Mouse (Mus musculus): Measurements from ENCODE around the gene Neu2.

Gene Neu2

DNA sequence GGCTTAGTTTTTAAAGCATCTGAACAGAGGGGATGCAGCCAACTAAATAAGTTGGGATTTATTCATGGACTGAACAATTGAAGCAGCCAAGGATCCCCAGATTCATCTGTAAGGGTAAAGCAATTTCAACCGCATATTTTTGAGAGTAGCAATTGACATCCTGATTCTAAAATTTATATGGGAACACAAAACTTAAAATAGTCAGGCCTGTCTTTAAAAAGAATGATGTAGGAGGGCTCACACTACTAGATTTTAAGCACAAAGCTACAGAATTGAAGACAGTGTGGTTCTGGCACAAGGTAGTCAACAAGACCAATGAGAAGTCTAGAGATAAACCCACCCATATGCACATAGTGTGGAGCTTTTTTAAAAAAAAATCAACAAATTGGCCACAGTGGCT lies 27.3 kb downstream of the Neu2 start:
- DNase-seq (ENCODE audit: low spot score in 2 of 2), result no peak

DNA sequence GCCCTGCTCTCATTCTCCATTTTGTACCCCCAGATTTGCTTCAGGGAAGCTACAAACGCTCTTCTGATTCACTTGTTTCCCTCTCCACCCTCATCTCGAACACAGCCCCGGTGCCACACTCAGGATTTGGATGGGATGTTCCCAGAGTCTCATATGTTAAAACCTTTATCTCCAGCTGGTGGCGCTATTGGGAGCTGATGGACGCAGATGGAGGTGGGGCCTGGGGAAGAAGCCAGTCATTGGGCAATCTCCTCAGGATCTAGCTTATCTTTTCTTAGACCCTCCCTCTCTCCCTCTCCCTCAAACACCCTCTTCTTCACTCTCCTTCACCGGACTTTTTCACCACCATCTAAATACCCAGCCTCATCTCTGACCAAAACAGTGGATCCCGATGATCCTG lies 31.9 kb downstream of the Neu2 start:
- no peak for DNase-seq (ENCODE audit: low spot score in 2 of 2)

- DNase-seq (ENCODE audit: low spot score in 2 of 2), result no peak
Observed at GRCm38 (mm10) chr1:87551008-87551407, 41.3 kb downstream of the Neu2 start.

- no peak for DNase-seq (ENCODE audit: low spot score in 2 of 2)
Observed at GRCm38 (mm10) chr1:87553586-87553985, 43.9 kb downstream of the Neu2 start.

DNA sequence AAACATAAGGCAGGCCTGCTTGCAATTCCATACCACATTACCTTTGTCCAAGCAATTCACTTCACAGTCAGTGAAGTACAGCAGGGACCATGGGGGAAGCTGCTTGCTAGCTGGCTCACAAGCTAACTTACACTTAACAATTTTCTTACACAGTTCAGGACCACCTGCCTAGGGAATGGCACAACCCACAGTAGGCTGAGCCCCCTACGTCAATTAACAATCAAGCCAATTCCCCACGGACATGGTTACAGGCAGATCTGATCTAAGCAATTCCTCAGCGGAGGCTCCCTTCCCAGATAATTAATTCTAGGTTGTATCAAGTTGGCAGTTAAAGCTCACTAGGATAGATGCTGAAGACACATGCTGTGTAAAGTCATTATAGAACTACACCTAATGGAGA lies 53.3 kb downstream of the Neu2 start:
- DNase-seq (ENCODE audit: low spot score in 2 of 2), result no peak

DNA sequence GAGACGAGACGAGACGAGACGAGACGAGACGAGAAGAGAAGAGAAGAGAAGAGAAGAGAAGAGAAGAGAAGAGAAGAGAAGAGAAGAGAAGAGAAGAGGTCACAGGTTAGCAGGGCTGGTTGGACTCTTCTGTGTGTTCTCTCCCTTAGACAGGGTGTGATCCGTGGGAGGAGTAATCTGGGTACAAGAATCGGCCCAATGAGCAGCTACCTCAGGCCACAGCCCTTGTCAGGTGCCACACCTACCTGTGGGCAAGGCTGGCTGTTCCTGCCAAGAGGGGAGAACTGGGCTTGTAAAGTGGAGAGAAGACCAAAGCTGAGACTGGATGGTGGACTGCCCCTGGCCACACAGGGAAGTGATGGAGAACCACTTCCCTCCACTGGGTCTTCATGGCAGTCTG lies 56.1 kb downstream of the Neu2 start:
- DNase-seq (ENCODE audit: low spot score in 2 of 2), result no peak

GRCm38 (mm10) chr1:87568398-87568797 lies 58.7 kb downstream of the Neu2 start:
- no peak for DNase-seq (ENCODE audit: low spot score in 2 of 2)

DNA sequence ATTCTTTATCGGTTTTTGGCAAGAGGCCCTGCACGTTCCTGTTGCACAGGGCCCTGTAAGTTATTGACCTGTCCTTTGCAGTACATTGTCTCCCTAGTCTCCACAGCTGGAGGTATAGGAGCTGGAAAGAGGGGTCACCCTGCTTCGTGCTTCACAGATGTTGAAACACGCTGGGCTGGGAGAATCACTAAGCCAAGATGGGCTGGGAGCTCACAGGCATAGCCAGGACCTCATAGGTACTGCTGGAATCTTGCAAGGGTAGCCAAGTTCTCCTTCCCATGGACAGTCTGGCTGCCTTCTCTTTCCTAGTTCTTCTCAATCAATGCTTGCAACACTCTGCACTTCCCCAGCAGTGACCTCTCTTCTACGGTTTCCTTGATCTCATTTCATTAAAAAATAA lies 63.6 kb downstream of the Neu2 start:
- DNase-seq (ENCODE audit: low spot score in 2 of 2), result no peak

- no peak for DNase-seq (ENCODE audit: low spot score in 2 of 2)
Observed at GRCm38 (mm10) chr1:87573800-87574215, 64.1 kb downstream of the Neu2 start, which contains the start of gene Ngef. Gene Ngef (minus strand): TSS chr1:87573870.

DNA sequence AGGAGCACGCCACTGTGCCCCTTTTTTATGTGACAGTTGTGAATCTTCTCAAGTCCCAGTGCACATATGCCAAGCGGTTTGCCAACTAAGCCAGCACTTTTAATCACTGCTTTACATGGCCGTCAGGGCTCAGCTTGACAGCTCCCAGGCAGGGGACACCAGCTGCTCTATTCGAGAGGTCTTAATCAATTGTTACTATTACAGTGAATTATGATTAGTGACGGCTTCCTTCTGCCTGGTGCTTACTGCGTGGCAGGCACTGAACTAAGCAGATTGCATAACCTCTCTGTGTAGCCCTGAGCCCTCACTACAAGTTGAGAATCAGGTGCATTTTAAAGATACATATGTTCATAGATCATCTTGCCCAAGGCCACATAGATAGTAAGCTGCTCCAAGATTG lies 64.7 kb downstream of the Neu2 start:
- DNase-seq (ENCODE audit: low spot score in 2 of 2), result no peak

GRCm38 (mm10) chr1:87574785-87575184 lies 65.1 kb downstream of the Neu2 start:
- DNase-seq (ENCODE audit: low spot score in 2 of 2), result no peak

GRCm38 (mm10) chr1:87578965-87579364 lies 69.3 kb downstream of the Neu2 start:
- no peak for DNase-seq (ENCODE audit: low spot score in 2 of 2)

- DNase-seq (ENCODE audit: low spot score in 2 of 2), result no peak
Observed at GRCm38 (mm10) chr1:87580824-87581223, 71.1 kb downstream of the Neu2 start.

DNA sequence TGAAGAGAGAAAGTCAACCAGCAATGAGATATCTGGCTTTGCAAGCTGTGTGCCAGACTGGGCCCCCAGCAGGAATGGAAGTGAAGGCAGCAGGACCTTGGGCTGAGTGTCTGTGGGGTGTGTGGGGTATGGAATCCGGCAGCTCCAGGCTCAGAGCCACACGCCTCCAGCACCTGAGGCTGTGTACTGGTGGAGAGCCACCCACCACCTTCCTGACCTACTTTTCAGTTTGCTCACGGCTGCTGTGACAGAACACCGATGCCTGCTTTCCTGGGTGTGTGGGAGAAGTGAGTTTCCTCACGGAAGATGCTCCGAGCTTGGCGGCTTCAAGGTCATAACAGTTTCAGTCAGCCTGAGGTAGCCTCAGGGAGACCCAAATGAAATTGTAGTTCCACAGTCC lies 79.5 kb downstream of the Neu2 start:
- DNase-seq (ENCODE audit: low spot score in 2 of 2), result peak in 1 of 2 experiments; percentile 34

DNA sequence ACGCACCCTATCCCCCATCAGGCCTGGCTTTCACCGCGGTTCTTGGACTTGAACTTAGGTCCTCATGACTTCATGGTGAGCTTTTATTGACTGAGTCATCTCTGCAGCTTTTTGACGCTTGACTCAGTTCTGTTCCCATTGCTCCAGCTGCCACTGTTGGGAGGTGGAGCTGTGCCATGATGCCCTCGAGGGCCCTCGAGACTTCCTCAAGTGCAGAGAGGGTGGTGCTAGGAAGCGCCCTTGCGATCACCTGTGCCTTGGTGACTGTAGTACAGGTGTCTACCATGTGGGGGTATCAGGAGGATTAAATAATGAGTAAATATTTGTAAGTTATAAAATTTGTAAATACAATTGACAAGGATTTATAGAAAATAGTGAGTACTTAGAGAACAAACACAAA lies 80.3 kb downstream of the Neu2 start:
- no peak for DNase-seq (ENCODE audit: low spot score in 2 of 2)

- DNase-seq (ENCODE audit: low spot score in 2 of 2), result peak in 1 of 2 experiments; percentile 23
Observed at GRCm38 (mm10) chr1:87594261-87594660, 84.6 kb downstream of the Neu2 start.

- no peak for DNase-seq (ENCODE audit: low spot score in 2 of 2)
Observed at GRCm38 (mm10) chr1:87594671-87595070, 85.0 kb downstream of the Neu2 start.

- DNase-seq (ENCODE audit: low spot score in 2 of 2), result no peak
Observed at GRCm38 (mm10) chr1:87600533-87600932, 90.8 kb downstream of the Neu2 start.

GRCm38 (mm10) chr1:87601801-87602200 lies 92.1 kb downstream of the Neu2 start:
- no peak for DNase-seq (ENCODE audit: low spot score in 2 of 2)

DNA sequence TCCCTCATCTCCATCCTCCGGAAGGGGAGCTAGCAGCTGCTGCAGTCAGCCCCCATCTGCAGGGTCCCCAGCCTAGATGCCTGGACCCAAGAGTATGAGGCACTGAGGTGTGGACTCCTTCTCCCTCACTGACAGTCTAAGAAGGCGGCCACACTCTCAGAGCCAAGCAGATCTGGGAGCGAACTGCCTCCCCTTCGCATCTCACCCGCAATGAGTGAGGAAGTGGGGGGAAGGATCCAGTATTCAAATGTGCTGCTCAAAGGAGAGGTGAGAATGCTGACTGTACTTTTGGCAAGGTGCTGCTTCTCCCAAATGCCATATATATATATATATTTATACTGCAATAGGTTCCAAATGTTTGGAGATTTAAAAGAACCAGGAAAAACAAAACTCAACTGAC lies 93.7 kb downstream of the Neu2 start:
- DNase-seq (ENCODE audit: low spot score in 2 of 2), result no peak

DNA sequence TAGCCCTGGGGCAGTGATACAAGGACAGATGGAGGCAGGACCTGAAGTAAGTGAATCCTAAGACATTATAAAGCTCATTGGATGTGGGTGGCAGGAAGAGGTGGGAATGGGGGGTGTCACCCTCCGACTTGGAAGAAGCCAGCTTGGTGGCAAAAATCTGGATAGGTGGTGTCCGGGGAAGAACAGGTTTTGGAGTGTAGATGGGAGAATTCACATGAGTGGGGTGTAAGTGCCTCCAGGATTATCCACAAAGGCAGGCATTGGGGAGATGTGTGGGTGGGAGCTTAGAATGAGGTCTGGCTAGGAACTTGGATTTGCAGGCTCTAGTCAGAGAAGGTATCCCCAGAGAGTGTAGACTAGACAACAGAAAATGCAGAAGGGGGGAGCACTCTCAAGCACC lies 95.6 kb downstream of the Neu2 start:
- no peak for DNase-seq (ENCODE audit: low spot score in 2 of 2)

DNA sequence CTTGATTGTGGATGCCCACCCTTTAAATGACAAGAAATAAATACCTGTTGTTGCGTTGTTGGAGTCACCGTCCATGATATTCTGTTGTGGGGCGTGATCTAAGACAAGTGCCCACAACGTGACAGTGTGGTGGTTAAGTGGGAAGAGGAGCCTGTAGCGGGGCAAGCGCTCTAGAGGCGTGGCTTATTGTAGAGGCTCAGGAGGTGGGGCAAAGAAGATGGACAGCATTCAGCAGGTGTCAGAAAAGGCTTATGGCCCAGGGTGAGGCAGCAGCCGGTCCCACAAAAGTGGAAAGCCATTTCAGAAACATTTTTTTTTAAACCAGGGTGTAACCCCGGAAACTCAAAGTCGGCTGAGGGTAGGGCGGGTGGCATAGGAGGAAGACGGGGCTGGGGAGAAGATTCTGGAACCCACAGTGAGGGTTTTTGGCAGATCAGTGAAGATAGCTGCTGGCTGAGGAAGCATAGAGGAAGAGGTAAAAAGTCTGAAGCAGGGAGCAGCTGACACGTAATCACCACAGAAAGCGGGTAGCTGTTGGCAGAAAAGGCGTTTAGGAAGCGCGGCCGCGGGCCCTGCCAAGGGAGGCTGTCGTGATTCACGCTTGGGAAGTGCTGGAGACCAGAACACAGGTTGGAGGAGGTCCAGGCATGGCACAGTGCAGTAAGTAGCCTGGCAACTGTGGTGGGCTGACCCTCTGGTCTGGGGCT lies 97.8 kb downstream of the Neu2 start:
- peak in 1 of 2 experiments; percentile 54 for DNase-seq (ENCODE audit: low spot score in 2 of 2)

- DNase-seq (ENCODE audit: low spot score in 2 of 2), result peak in 1 of 2 experiments; percentile 42
Observed at GRCm38 (mm10) chr1:87608416-87609046, 98.8 kb downstream of the Neu2 start.
